Mouse (Mus musculus) heart, adult 2 months (tissue): ENCODE results near the gene Ethe1.

Experiments used
- CTCF ChIP-seq: fragments of 200-600 bp; IDR thresholded peaks from 2 replicates; pipeline ENCODE4 v1.8.1; 2022; ENCODE audit warnings: antibody characterized with exemption, mild to moderate bottlenecking, moderate library complexity
- EP300 ChIP-seq: fragments of 200-500 bp; IDR thresholded peaks from 2 replicates; pipeline ENCODE4 v1.6.1; 2011; ENCODE audit warnings: low read depth, low read length, control low read depth; ENCODE audit not compliant: insufficient read depth
- POLR2A ChIP-seq: fragments of 200-500 bp; IDR thresholded peaks from 2 replicates; pipeline ENCODE4 v1.6.1; 2011; ENCODE audit warnings: mild to moderate bottlenecking, low read depth, low read length, control low read depth; ENCODE audit not compliant: insufficient read depth

GRCm38 (mm10) chr7:24574224-24574796 is 13.0 kb upstream of the Ethe1 start:
- no peak for TF ChIP-seq POLR2A
- TF ChIP-seq CTCF: no peak
- TF ChIP-seq EP300: no peak
